Mouse (Mus musculus) thymus, adult 18-20 months (tissue): Measurements from ENCODE around the gene Pfkfb2.

Experiments used
- DNase-seq, 2 experiments: peaks; one replicate each; pipeline ENCODE4 v3.0.0; 2022; ENCODE audit warnings: mixed read lengths in 2 of 2

The Pfkfb2 gene

GRCm38 (mm10) chr1:130729153-130729552, at the start of gene Pfkfb2:
Pfkfb2 (minus strand) TSS chr1:130729253.
- no peak for DNase-seq

- DNase-seq: no peak
Observed at GRCm38 (mm10) chr1:130776645-130777044, 47.6 kb upstream of the Pfkfb2 start.

DNA sequence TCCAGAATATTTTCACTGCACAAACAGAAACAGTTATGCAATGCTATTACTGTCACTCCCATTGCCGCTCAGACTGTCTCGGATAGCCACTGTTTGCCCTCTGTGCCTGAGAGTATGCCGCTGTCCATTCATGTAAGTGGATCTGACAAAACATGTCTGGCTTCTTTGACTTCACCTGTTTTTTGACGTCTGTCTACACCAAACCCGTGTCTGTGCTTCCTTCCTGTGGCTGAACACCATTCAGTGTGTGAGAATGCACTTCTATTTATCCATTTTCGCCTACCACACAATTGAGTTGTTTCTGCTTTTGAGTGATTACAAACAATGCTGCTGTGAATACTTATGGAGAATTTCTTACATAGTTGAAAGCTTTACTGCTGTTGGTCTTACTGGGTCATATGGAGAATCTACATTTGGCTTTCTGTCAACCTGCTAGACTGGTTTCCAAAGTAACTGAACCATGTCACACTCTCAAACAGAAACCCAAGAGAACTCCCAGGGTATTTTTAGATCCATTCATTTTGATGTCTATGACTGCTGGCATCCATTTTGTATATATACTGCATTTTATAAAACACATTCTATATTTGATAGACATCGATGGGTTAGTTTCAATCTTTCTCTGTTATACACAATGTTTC, 46.8 kb upstream of the Pfkfb2 start:
- no peak for DNase-seq

DNA sequence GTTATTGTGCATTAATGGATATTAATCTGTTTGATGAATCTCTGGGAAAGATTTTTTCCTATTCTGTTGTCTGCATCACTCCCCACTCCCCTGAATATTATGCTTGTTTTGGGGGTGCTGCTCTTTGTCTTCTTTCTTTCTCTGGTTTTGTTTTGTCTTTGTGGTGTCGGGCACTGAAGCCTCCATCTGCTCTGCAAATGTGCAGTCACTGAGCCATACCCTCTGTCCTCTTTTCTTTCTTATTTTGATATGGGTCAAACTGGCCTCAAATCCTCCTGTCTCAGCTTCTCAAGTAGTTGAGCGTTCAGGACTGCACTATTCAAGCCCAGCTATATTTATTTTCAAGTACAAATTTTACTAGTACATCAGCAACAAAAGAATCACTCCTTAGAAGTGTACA, 46.2 kb upstream of the Pfkfb2 start:
- no peak for DNase-seq

DNA sequence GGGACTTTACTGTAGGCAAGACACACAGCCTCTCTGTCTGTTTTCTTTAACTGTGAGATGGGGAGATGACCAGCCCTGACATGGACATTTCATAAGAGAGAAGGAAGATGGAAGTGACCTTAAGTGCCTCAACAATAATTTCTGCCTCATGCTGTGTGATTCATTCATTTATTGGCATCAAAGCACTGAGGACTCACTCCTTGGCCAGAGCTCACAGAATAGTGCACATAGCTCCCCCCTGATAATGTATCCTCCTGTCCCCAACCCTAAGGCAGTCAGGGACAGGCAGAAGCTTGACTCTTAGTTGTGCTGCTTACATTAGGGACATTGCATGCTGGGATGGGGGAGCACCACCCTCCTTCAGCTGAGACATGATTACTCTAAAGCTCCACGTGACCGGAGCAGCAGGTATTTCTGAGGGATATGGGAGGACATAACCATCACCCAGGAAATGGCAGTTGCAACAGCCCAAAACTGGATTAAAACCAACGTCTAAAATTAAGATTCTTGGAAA, 42.0 kb upstream of the Pfkfb2 start:
- no peak for DNase-seq

DNA sequence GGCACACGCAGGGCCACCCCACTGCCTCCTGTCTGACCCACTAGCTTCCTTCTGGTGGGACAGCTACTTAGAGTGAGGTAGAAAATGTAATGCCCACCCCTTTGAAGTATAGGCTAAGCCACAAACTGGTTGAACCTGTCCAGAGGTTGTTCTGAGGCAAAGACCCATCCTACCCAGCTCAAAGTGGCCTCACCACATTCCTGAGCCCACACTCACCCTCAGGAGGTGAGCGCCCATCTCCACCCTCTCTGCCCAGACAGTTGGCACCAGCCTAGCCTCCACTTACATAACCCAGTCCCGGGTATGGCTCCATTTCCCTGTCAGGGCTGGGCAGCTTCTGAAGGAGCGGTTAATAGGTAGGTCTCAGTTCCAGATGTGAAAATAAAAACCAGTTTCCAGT, 41.4 kb upstream of the Pfkfb2 start:
- DNase-seq: no peak

GRCm38 (mm10) chr1:130769925-130770324, 40.9 kb upstream of the Pfkfb2 start:
- DNase-seq: no peak

GRCm38 (mm10) chr1:130767066-130767465, 38.0 kb upstream of the Pfkfb2 start:
- DNase-seq: no peak

- DNase-seq: no peak
Observed at GRCm38 (mm10) chr1:130764027-130764461, 35.0 kb upstream of the Pfkfb2 start.

- DNase-seq: no peak
Observed at GRCm38 (mm10) chr1:130762045-130762760, 33.1 kb upstream of the Pfkfb2 start.

DNA sequence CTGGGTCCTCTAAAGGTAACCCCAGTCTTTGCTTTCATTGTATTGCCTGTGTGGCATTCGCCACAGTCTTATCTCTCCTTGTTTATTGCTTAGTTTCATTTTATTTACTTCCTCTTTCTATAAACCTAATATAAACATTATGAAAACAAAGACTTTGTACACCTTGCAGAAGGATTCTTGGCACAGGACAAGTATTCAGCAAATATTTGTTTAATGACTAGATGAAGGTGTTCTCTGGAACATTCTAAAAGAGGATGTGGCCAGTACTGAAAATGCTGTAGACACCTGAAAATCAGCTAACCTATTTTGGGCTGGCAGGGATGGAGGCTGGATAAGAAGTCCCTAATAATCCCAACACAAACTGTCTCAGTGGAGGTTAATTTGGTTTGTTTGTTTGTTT, 32.5 kb upstream of the Pfkfb2 start:
- DNase-seq: no peak

- DNase-seq: no peak
Observed at GRCm38 (mm10) chr1:130759689-130760088, 30.6 kb upstream of the Pfkfb2 start.

DNA sequence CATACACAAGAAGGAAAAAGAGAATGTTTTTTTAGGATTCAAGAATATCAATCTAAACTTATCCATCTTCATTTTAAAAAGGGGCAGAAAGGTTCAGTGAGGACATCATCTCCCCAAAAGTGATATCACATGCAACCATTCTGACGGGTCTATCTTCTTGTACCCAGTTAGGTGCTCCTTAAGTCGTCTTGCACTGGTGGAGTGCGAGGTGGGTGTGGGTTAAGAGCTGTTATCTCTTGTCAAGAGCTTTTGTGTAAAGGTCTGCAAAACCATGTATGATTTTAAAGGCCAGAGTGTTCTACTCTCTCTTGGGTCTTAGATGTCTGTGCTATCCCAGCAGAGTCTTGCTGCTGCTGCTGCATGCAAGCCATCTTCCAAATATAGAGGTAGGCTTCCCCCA, 17.8 kb upstream of the Pfkfb2 start:
- DNase-seq: no peak

DNA sequence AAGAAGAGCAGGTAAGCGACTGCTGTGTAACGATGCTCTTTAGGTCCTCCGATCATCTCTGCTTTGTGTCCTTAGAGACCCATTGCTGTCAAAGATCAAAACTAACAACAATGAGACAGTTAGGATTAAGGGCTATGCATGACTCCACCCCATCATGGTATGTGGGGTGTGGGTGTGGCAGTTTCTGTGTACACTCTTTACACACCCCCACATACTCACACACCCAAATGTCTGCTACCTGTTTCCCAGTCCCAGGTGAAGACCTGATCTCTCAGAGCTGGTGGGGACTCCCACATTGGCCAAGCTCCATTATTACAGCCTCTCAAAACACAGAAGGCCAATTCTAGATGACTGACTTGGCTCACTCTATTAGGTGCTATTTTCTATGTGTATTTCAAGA, 16.5 kb upstream of the Pfkfb2 start:
- DNase-seq: no peak

- DNase-seq: no peak
Observed at GRCm38 (mm10) chr1:130744961-130745360, 15.9 kb upstream of the Pfkfb2 start.

GRCm38 (mm10) chr1:130744217-130744616, 15.2 kb upstream of the Pfkfb2 start:
- no peak for DNase-seq

DNA sequence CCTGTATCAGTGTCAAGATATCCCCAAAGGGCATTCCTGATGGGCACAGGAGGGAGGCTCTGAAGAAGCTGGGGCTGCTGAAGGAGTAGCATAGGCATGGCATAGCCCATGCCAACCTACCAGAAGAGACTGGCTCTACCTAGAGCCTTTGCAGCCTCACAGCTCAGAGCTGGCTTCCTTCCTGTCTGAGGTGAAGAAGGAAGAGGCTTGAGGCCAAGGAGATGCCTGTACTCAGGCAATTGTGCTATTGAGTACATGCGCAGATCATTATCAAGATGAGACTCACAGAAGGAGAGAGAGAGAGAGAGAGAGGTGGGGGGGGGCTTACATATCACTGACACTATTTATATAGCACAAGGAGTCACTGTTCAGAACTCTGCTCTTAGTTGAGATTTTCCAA, 14.7 kb upstream of the Pfkfb2 start:
- DNase-seq: no peak

GRCm38 (mm10) chr1:130742201-130742600, 13.1 kb upstream of the Pfkfb2 start:
- no peak for DNase-seq

DNA sequence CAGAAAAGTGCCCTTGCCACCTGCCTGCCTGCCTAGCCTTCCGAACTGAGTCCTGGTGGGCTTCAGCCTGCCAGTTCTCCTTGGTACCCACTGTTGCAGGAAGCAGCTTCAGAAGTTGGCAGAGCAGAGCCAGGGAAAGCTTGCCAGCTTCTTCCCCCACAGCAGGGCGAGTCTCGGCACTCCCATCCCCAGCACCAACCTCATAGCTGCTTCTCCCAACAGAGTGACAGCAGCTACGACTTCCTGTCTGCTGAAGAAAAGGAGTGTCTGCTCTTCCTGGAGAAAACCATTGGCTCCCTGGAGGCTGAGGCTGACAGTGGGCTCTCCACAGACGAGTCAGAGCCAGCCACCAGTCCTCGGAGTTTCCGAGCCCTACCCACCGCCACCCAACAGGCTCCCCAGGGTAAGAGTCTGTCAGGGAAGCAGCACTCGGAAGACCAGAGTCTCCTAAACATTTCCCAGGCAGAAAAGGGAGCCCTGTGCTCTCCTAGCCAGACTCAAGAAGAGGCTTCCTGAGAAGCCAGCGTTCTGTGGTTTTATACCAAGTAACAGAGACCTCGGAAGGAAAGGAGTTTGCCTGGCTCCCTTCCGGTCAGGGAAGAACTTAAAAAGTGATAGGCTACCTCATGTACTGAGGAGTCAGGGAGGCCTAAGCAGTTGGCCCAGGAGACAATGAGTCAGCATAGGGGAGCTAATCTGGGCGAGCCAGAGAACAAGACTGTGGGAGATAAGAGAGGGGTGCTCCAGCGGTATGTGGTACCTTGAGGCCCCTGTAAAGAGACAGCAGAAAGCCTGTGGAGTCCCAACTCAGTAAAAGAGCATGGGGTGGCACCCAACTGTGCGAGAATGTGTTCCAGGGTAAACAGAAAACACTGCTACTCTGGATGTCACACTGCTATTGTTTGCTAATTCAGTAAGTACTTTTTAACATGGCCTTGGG, 12.0 kb upstream of the Pfkfb2 start:
- DNase-seq: no peak

DNA sequence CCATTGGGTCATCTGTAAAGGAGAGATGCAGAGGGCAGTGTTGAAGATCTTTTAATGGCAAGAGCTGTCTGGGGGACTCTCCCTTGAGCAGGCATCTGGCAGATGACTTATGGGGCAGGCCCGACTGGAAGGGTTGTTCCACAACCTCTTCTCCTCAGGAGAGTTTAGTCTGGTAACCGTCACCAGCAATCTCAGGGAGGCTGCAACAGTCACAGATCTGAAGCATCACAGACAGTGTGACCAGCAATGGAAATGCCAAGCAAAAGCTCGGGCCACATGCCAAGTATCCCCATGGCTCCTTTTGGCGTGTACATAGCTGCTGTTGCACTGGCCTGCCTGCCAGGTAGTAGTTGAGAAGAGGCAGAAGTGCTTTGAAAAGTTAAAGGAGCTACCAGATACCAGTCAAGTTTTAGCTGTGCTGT, 11.2 kb upstream of the Pfkfb2 start:
- DNase-seq: no peak

DNA sequence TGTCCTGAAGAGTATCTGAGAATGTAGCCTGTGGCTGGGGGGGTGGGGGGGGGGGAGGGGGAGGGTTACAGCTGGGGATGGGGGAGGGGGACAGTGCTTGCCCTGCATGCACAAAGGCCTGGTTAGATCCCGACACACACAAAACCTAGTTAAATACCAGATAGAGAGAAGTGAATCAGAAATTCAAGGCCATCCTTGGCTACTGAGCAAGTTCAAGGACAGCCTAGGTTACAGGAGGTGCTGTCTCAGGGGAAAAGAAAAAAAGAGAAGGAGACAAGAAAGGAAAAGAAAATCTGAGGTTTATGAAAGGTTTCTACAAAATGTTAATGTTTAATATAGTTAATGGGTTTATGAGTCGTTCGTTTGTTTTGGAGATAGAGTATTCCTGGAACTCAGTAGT, 10.6 kb upstream of the Pfkfb2 start:
- no peak for DNase-seq

- no peak for DNase-seq
Observed at GRCm38 (mm10) chr1:130738551-130739106, 9.6 kb upstream of the Pfkfb2 start.

GRCm38 (mm10) chr1:130737916-130738315, 8.9 kb upstream of the Pfkfb2 start:
- no peak for DNase-seq
